Mouse (Mus musculus) embryo, embryonic 9.5 days (tissue): ENCODE measurements around the gene Dennd4a.
"Not testable (repeated sequence)": the region's sequence is repeated elsewhere in the genome, so short reads cannot be mapped to it uniquely, and the experiment has no call there.

Experiments used
- DNase-seq: peaks from one replicate; pipeline ENCODE4 v3.0.0-alpha.2; 2017; ENCODE audit errors: extremely low spot score

The Dennd4a gene

GRCm38 (mm10) chr9:64811538-64812474, 666 bp downstream of the Dennd4a start:
- DNase-seq, result no peak

- no peak for DNase-seq
Measured at GRCm38 (mm10) chr9:64812475-64812860, 1.3 kb downstream of the Dennd4a start.

GRCm38 (mm10) chr9:64814273-64814672, 3.1 kb downstream of the Dennd4a start:
- no peak for DNase-seq

GRCm38 (mm10) chr9:64819686-64820085, 8.5 kb downstream of the Dennd4a start:
- DNase-seq, result not testable (repeated sequence)

GRCm38 (mm10) chr9:64820086-64820795, 9.1 kb downstream of the Dennd4a start:
- DNase-seq, result no peak

- DNase-seq, result no peak
Measured at GRCm38 (mm10) chr9:64822235-64822634, 11.1 kb downstream of the Dennd4a start.

- no peak for DNase-seq
Measured at GRCm38 (mm10) chr9:64824389-64825008, 13.4 kb downstream of the Dennd4a start.

- DNase-seq, result no peak
Measured at GRCm38 (mm10) chr9:64830092-64830618, 19.0 kb downstream of the Dennd4a start.

- DNase-seq, result no peak
Measured at GRCm38 (mm10) chr9:64830641-64831040, 19.5 kb downstream of the Dennd4a start.

GRCm38 (mm10) chr9:64831760-64832159, 20.6 kb downstream of the Dennd4a start:
- no peak for DNase-seq

- no peak for DNase-seq
Measured at GRCm38 (mm10) chr9:64834418-64834817, 23.3 kb downstream of the Dennd4a start.

GRCm38 (mm10) chr9:64845355-64845754, 34.2 kb downstream of the Dennd4a start:
- DNase-seq, result no peak

GRCm38 (mm10) chr9:64849548-64849947, 38.4 kb downstream of the Dennd4a start:
- no peak for DNase-seq

GRCm38 (mm10) chr9:64860083-64860482, 48.9 kb downstream of the Dennd4a start:
- no peak for DNase-seq

- DNase-seq, result no peak
Measured at GRCm38 (mm10) chr9:64862687-64863086, 51.5 kb downstream of the Dennd4a start.

- DNase-seq, result no peak
Measured at GRCm38 (mm10) chr9:64886008-64886407, 74.9 kb downstream of the Dennd4a start.

GRCm38 (mm10) chr9:64896605-64897004, 85.5 kb downstream of the Dennd4a start:
- DNase-seq, result no peak

- no peak for DNase-seq
Measured at GRCm38 (mm10) chr9:64902866-64903265, 91.7 kb downstream of the Dennd4a start.

- DNase-seq, result peak; percentile 55
Measured at GRCm38 (mm10) chr9:64903386-64903785, 92.2 kb downstream of the Dennd4a start.

- no peak for DNase-seq
Measured at GRCm38 (mm10) chr9:64904917-64905640, 93.9 kb downstream of the Dennd4a start.

GRCm38 (mm10) chr9:64907441-64907840, 96.3 kb downstream of the Dennd4a start:
- no peak for DNase-seq
